22 mouse cellular contexts compared by ENCODE assay signal in the genomic region with DNA sequence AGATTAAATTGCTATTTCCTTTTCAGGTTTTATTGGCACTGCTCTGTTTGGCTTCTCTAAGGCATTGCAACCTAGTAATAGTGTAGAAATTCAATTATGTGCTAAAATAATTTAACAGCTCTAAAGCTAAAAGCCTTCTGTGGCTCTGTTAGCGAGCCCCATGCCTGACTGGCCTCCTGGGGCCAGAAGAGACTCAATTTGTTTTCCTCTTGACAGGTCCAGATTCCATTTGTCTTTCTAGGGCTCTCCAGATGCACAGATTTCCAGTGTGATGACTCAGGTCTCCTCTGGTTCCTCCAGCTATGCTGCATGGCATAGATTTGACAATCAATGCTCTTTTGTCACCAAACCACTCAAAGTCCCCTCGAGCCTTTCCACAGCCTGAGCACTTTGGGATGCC. TPM values are rescaled to one million over a fixed set of nuclear protein-coding genes. Genes with fewer than 3 reads are reported as not detected.
DNase-seq lines count a peak whose midpoint lies in the region; ATAC-seq lines count a peak whose summit lies in the region.
"Had no signal": no experiment of that assay in that cellular context is flagged by ENCODE, and none has a peak within 500 bp of the region (broad histone marks: within the 10 kb centered on the region; RNA-seq: fewer than 3 reads in every experiment).

No protein-coding gene starts in this region.

- H3K27ac ChIP-seq in hindbrain, embryonic 15.5 days (replicated peaks), result peak overlapping the region; percentile 40
- no peak overlapping the region for H3K27ac ChIP-seq in hindbrain, embryonic 16.5 days (ENCODE audit: low read depth, low read length)
- H3K27ac ChIP-seq: embryonic facial prominence, embryonic 12.5 days; forebrain, embryonic 15.5 days; heart, embryonic 13.5 days had no signal

- H3K9ac ChIP-seq in hindbrain, embryonic 15.5 days, result no peak overlapping the region
- H3K9ac ChIP-seq in hindbrain, embryonic 16.5 days (ENCODE audit: low read depth, low read length), result no peak overlapping the region
- H3K9ac ChIP-seq: embryonic facial prominence, embryonic 12.5 days; forebrain, embryonic 15.5 days; heart, embryonic 13.5 days had no signal

- ATAC-seq in hindbrain, embryonic 15.5 days (ENCODE audit: low FRiP score, low read depth), result no peak
- ATAC-seq in hindbrain, embryonic 16.5 days, result no peak
- ATAC-seq: forebrain, embryonic 15.5 days; intestine, embryonic 16.5 days had no signal

- H3K4me3 ChIP-seq in hindbrain, embryonic 15.5 days, result no peak overlapping the region
- H3K4me3 ChIP-seq in hindbrain, embryonic 16.5 days (ENCODE audit: low read length), result no peak overlapping the region
- H3K4me3 ChIP-seq: embryonic facial prominence, embryonic 12.5 days; forebrain, embryonic 15.5 days; heart, embryonic 13.5 days had no signal

- peak; percentile 8 to 34 for DNase-seq in adrenal gland, adult (ENCODE audit: inconsistent age in 2 of 2, low spot score in 1 of 2)
- DNase-seq in adrenal gland, postnatal 10 days, result no peak
- DNase-seq in embryo, embryonic 11 days, result peak; percentile 23
- no peak for DNase-seq in embryo, embryonic 9.5 days (ENCODE audit: extremely low spot score)
- DNase-seq in Muller cell, postnatal 12 days (ENCODE audit: inconsistent ontology term), result peak; percentile 48
- no peak for DNase-seq in right cerebral cortex, postnatal 36 days (ENCODE audit: low spot score in 2 of 2)
- DNase-seq: cerebellum, adult 11-12 months; cerebellum, adult 9-10 months; cerebellum, postnatal 25 days; gastrocnemius, postnatal 36 days; heart, postnatal 36 days; kidney, adult 2 months had no signal

- H3K4me2 ChIP-seq in hindbrain, embryonic 15.5 days, result no peak overlapping the region
- no peak overlapping the region for H3K4me2 ChIP-seq in hindbrain, embryonic 16.5 days (ENCODE audit: low read length)
- H3K4me2 ChIP-seq: embryonic facial prominence, embryonic 12.5 days; forebrain, embryonic 15.5 days; heart, embryonic 13.5 days had no signal

- 15% methylated on average over 2 of the region's 2 CpGs for WGBS in hindbrain, embryonic 15.5 days
- WGBS in hindbrain, embryonic 16.5 days, result 24% methylated on average over 2 of the region's 2 CpGs

- no peaks in the 10 kb centered on the region for H3K27me3 ChIP-seq in hindbrain, embryonic 15.5 days
- no peaks in the 10 kb centered on the region for H3K27me3 ChIP-seq in hindbrain, embryonic 16.5 days (replicated peaks; ENCODE audit: control insufficient read depth, insufficient read depth, low read length)
- H3K27me3 ChIP-seq: embryonic facial prominence, embryonic 12.5 days; forebrain, embryonic 15.5 days had no signal

- H3K4me1 ChIP-seq in hindbrain, embryonic 15.5 days (replicated peaks), result 0 out of 2 replicates have a peak, but pooled peaks cover 5% of the 10 kb centered on the region
- peaks cover 6% of the 10 kb centered on the region for H3K4me1 ChIP-seq in hindbrain, embryonic 16.5 days (ENCODE audit: control insufficient read depth, insufficient read depth, low read depth, low read length)
- H3K4me1 ChIP-seq: embryonic facial prominence, embryonic 12.5 days; heart, embryonic 13.5 days had no signal

- no peaks in the 10 kb centered on the region for H3K9me3 ChIP-seq in hindbrain, embryonic 15.5 days
- H3K9me3 ChIP-seq in hindbrain, embryonic 16.5 days (ENCODE audit: control insufficient read depth, low read length), result no peaks in the 10 kb centered on the region
- H3K9me3 ChIP-seq: embryonic facial prominence, embryonic 12.5 days; forebrain, embryonic 15.5 days; heart, embryonic 13.5 days had no signal

- no peaks in the 10 kb centered on the region for H3K36me3 ChIP-seq in hindbrain, embryonic 15.5 days
- no peaks in the 10 kb centered on the region for H3K36me3 ChIP-seq in hindbrain, embryonic 16.5 days (ENCODE audit: control insufficient read depth, insufficient read depth, low read length)
- H3K36me3 ChIP-seq: embryonic facial prominence, embryonic 12.5 days; forebrain, embryonic 15.5 days; heart, embryonic 13.5 days had no signal

RNA-seq across cellular contexts. Expression of a gene that starts 38.4 kb away (rescaled TPM):
- not detected for total RNA-seq in adrenal gland, postnatal 10 days (2021)
- polyA plus RNA-seq in hindbrain, embryonic 15.5 days (2015; fragmentation: Nextera tagmentation; extraction: Ambion mirVana), result 1.3 TPM in 2 replicates
- 1.4 and 1.8 TPM in 2 replicates for polyA plus RNA-seq in hindbrain, embryonic 16.5 days (2015; fragmentation: Nextera tagmentation; extraction: Ambion mirVana)
- total RNA-seq: gastrocnemius, adult 8-10 months; gastrocnemius, postnatal 36 days; heart, postnatal 36 days; MEL had no signal
- polyA plus RNA-seq: C2C12; embryonic facial prominence, embryonic 12.5 days; heart, embryonic 13.5 days; heart, postnatal 0 days; intestine, embryonic 16.5 days; kidney, adult 2 months had no signal

Comparison
In these comparisons a context has a peak if more than half of its experiments do, and no peak if none do; other contexts are left out.
1. DNase-seq: peak in adrenal gland, adult (2 of 2), embryo, embryonic 11 days (single experiment) and Muller cell, postnatal 12 days (single experiment); none in adrenal gland, postnatal 10 days (single experiment), embryo, embryonic 9.5 days (single experiment) and right cerebral cortex, postnatal 36 days (0 of 2).